Mouse (Mus musculus): ENCODE data around the gene Mprip.

Mprip gene

DNA sequence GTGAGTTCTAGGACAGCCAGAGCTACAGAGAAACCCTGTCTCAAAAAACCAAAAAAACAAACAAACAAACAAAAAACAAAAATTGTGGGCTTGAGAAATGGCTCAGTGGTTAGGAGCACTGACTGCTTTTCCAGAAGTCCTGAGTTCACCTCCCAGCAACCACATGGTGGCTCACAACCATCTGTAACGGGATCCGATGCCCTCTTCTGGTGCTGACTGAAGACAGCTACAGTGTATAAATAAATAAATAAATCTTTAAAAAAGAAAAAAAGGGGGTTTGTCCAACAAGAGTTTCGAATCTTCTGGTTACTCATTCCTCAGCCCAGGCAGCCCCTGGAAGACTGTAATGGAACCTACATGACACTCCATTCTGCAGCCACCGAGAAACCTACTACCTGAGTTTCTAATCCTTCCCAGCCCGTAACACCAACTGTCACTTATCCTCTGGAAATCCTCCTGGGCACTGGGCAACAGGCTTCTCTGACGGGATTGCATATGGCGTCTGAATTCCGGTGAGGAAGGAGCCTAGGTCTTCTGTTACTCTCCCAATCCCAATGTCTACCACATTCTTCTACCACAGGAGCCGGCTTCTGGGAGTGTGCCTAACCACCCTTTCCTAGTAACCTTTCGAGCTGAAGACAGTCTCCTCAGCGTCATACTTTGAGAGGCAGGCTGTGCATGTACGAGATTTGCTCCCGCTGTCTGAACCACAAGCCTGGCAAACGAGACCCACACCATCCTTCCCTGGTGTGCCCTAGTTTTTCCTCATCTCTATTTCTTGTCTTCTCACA is 147.3 kb downstream of the Mprip start:
- no peak for DNase-seq

DNA sequence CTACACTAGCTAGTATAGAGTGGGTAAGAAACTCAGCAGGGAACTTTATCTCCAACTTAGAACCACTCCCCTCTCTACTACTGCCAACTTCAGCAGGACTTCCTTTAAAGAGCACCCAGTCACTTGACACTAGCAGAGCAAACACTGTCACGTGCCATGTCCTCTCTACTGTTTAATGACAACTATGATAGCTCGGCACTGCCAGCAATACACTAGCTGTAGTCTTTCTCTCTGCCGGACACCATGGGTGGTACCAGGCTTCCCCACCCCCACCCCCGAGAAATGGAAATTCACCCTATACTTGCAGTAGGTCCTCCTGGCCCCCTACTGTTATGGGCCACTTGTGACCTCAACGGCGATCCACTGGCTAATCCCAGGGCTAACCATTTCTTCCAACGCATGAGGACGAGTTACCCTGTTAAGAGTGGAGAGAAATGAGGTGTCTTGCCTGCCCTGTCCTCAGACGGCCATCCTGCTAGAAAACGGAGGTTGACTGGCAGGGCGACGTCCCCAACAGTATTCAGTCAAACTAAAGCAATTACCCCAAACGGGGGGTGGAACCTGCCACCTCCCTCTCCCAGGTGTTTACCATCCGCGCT is 148.1 kb downstream of the Mprip start:
- peak; percentile 89 for DNase-seq

DNA sequence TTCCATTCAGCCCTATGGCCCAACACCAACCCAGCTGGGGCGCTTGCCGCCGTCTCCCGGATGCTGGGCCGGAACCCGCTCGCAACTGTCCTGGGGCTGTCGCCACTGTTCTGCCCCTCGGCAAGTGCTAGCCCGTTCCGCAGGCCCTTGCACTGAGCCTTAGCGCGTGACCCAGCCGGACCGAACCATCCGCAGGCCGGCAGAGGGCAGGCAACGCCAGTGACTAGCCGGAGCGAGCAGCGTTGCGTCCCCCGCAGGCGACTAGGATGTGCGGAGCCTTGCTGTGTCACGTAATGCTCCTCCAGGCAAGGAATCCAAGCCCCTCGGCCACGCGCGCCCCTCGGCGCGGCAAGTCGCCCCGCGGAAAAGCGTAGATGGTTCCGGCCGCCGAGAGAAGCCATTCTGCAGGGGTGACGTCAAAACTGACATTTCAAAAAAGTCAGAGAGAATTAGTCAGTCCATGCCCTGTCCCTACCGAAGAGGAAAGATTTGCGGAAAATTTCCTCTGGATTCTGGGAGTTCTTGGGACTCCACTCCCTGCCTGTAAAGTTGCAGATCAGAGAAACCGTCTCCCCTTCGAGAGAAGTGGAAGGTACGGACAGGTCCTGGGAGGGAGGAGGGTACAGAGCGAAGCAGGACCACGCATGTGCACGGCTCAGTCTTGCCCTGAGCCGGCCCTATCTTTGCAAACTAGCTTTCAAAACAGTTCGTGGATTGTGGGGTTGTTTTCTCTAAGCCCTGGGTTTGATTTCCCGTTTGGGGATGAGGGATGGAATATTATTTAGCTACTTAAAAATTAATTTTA is 148.8 kb downstream of the Mprip start, which contains the start of gene Flcn:
Gene Flcn (minus strand): TSS at position 347 of the 805 bp plus-strand sequence.
- DNase-seq: peak; percentile 88

DNA sequence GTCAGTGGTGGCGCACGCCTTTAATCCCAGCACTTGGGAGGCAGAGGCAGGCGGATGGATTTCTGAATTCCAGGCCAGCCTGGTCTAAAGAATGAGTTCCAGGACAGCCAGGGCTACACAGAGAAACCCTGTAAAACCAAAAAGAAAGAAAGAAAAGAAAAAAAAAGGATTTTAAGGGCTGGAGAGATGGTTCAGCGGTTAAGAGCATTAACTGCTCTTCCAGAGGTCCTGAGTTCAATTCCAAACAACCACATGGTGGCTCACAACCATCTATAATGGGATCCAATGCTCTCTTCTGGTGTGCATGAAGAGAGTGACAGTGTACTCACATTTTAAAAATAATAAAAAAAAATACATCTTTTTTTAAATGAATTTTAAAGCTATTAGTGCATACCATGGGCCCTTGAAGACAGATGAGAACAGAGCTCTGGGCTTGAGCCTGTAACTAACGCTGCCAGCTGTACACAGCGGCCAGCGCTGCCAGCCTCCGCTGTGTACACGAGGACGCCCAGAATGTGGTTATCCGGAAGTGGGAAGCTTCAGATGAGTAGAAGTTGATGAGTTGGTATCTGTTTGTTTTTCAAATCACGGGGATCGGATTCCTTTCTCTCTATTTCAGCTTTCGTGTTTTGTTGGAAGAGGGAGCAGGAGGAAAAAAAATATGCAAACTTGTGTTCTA is 149.5 kb downstream of the Mprip start:
- no peak for DNase-seq

DNA sequence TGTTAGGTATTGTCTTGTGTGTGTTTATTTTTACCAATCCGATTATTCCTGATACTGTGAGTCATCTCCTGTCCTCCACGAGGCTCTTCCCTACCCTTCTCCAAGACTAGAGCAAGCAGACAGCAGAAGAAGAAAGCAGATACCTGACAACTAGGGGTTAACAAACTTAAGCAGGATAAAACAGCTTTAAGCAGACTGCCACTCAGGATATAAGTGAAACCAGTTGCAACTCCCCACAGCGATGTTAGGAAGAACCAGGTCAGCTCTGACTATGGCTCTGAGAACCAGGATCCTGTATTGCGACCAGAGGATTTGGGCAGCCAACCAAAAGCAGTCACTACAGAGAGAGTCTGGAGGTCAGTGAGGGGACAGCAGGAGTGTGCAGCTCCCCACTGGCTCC is 150.1 kb downstream of the Mprip start:
- no peak for DNase-seq

DNA sequence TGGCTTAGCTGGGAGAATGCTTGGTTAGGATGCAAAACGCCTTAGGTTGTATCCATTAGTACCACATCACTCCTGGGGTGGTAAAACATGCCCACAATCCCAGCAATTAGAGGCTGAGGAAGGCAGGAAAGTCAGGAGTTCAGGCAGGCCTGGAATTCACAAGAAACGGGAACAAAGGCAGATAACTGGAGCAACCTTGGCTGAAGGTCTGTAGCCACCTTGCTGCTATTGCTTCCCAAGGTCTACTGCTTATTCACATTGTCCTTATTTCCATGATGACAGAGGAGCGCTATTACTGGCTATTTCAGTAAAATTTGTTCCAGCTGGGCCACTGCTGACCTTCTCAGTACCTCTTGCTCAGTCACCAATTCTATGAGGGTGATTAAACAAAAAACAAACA is 152.2 kb downstream of the Mprip start:
- no peak for DNase-seq

DNA sequence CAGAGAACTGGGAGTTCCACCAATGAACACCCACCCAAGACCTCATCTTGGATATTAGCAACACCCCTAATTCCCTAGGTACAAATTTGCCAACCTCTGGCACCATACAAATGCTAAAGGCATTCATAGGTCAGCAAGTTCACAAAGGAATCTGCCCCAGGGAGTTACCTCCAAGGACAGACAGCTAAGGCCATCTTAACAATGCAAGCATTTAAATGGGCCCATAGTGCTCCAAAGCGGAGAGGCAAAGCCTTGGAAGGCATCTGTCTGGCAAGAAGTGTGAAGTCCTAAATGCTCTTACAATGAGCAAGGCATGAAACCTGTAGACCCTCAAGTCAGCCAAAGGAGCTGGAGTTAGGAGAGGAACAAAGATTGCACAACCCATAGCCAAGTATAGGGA is 153.2 kb downstream of the Mprip start:
- DNase-seq: no peak

DNA sequence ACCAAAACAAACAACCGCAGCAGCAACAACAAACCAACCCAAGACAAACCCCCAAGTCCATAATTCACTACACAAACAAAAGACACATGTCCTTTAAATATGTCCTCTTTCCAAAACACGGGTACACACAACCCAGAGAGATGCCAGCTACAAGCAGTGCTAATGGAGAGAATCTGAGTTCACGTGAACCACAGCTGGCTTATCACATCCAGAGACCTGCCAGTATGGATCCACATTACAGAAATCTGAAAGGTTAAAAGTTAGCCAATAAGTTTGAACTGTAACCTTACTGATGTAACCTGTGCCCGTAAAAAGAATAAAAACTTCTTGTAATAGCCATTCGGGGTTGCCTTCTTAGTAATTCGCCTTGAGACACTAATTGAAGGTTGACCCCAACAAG is 153.8 kb downstream of the Mprip start:
- no peak for DNase-seq

DNA sequence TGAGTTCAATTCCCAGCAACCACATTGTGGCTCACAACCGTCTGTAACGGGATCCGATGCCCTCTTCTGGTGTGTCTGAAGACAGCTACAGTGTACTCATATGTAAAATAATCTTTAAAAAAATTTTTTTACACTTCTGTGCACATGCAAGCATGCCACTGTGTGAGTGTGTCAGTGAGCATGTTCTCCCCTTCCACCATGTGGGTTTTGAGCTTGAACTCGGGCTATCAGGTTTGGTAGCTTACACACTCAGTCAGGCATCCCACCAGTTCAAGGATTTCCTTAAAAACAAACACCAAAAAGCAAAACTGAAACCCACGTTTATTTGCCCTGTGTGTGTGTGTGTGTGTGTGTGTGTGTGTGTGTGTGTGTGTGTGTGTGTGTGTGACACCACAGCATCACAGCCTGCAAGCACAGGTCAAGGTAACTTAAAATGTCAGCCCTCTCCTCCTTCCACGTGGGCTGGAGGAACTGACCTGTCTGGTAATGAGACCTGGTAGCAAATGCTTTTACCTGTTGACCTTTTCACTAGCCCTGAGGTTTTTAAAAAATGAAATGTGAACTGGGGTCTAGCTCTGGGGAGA is 154.5 kb downstream of the Mprip start:
- no peak for DNase-seq

DNA sequence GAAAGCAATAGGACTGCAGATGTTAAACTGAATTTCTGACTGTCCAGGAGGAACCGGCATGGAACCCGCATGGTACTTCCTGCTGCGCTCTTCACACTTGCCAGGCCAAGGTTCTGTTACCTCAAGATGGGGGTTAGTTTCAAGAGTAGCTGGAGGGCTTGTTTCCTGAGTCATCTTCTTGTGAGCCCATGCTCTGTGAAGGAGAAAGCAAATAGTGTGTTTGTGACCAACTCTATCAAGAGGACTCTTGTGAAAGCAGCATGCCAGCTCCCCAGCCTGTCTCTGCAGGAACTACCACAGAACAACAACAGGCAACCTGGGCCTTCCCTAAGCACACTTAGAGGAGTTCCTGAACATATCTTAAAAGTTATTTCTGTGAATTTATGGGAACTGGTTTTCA is 156.8 kb downstream of the Mprip start:
- peak; percentile 39 for DNase-seq

DNA sequence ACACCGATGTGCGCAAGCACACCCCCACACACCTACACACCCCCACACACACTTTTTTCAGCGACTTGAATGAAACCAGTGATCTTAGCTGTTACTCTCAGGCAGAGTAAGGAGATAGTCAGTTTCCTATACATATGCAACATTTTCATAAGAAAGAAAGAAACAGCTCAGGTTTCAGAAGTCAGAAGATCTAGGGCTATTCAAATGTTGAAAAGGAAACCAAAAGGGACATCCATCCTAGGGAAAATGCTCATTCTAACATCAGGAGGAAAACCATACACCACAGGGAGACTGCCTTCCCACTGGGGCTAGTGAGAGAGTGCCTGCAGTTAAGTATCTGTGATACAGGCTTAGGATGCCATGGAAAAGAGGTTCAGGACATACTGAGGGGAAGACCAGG is 160.5 kb downstream of the Mprip start:
- no peak for DNase-seq

All from lung, postnatal 36 days (tissue).